ENCODE assay signal across 9 mouse cellular contexts in the genomic region with DNA sequence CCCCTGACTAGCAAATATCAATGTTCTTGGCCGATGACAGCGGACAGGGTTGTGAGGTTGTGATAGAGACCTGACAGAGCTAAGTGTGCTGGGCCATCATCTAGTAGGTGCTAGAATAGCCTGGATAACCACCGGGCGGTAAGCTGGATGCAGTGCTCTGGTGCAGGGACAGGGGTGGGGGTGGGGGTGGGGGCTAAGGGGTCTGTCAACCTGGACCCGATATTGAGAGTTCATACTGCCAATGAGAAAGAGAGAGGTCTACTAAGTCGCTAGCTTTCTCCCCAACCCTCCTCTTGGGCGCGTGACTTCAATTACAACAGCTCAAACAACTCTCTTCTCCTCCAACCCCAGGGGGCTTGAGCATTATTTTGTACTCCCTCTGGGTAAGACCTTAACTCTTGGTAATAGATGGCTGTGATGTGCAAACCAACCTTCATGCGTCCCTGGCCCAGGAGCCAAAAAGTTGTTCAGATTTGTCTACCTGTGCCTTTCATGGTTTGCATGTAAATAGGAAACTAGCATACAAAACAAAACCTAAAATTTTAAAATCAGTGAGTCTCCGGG. TPM values are rescaled to one million over a fixed set of nuclear protein-coding genes. Genes with fewer than 3 reads are reported as not detected.
A peak's percentile ranks its signal among the peaks of the same experiment; 100 is the strongest.
DNase-seq lines count a peak whose midpoint lies in the region; ATAC-seq and TF ChIP-seq lines count a peak whose summit lies in the region.
"Had no signal": no experiment of that assay in that cellular context is flagged by ENCODE, and none has a peak within 500 bp of the region (broad histone marks: within the 10 kb centered on the region; RNA-seq: fewer than 3 reads in every experiment).

No protein-coding gene starts in this region.

- peak overlapping the region; percentile 93 for H3K4me2 ChIP-seq in limb, embryonic 15.5 days

- no peak overlapping the region for H3K27ac ChIP-seq in limb, embryonic 15.5 days
- H3K27ac ChIP-seq in small intestine, adult 2 months (ENCODE audit: insufficient read depth, low read depth, low read length): no peak overlapping the region

- no peaks in the 10 kb centered on the region for H3K36me3 ChIP-seq in megakaryocyte, embryonic 14.5 days (replicated peaks; ENCODE audit: low read length)
- H3K36me3 ChIP-seq in limb, embryonic 15.5 days: no peaks in the 10 kb centered on the region
- H3K36me3 ChIP-seq in small intestine, adult 2 months (ENCODE audit: control insufficient read depth, insufficient read depth, low read length): no peaks in the 10 kb centered on the region

- no peaks in the 10 kb centered on the region for H3K9me3 ChIP-seq in megakaryocyte, embryonic 14.5 days
- no peaks in the 10 kb centered on the region for H3K9me3 ChIP-seq in limb, embryonic 15.5 days

- H3K4me3 ChIP-seq in megakaryocyte, embryonic 14.5 days (replicated peaks): peak overlapping the region; percentile 94
- H3K4me3 ChIP-seq in limb, embryonic 15.5 days: peak overlapping the region; percentile 63
- H3K4me3 ChIP-seq in small intestine, adult 2 months (ENCODE audit: low read depth, low read length): peak overlapping the region; percentile 57; the same call in 1 of the 2 replicates

- WGBS in limb, embryonic 15.5 days: 14% methylated on average over 10 of the region's 10 CpGs
- 33% methylated on average over 10 of the region's 10 CpGs for WGBS in small intestine, adult 2 months

- H3K27me3 ChIP-seq in megakaryocyte, embryonic 14.5 days (replicated peaks): peaks cover 25% of the 10 kb centered on the region
- peaks cover 5% of the 10 kb centered on the region; the same call in 1 of the 2 replicates for H3K27me3 ChIP-seq in limb, embryonic 15.5 days
- no peaks in the 10 kb centered on the region for H3K27me3 ChIP-seq in small intestine, adult 2 months (ENCODE audit: control insufficient read depth, insufficient read depth, low read length)

- TF ChIP-seq CTCF in small intestine, adult 2 months (IDR thresholded peaks at IDR 0.05; ENCODE audit: extremely low read depth, insufficient read length, insufficient replicate concordance, low read depth, low read length): no peak

- peak overlapping the region; percentile 62 for H3K9ac ChIP-seq in limb, embryonic 15.5 days

- DNase-seq in embryo, embryonic 10.5 days (ENCODE audit: low spot score): peak; percentile 46
- DNase-seq in embryo, embryonic 10 days (ENCODE audit: low spot score): no peak
- DNase-seq in cerebellum, adult 11-12 months: no peak
- no peak for DNase-seq in MN1 (ENCODE audit: low spot score)

- H3K4me1 ChIP-seq in megakaryocyte, embryonic 14.5 days: peaks cover 45% of the 10 kb centered on the region
- peaks cover 8% of the 10 kb centered on the region; the same call in 1 of the 2 replicates for H3K4me1 ChIP-seq in limb, embryonic 15.5 days
- H3K4me1 ChIP-seq in small intestine, adult 2 months (ENCODE audit: control insufficient read depth, insufficient read depth, insufficient read length, low read length): no peaks in the 10 kb centered on the region

- no peak for ATAC-seq in megakaryocyte, adult 5-6 weeks (ENCODE audit: poor library complexity, severe bottlenecking)
- ATAC-seq in limb, embryonic 15.5 days (ENCODE audit: insufficient number of reproducible peaks, low FRiP score, low TSS enrichment, low read depth): no peak

- no peak for TF ChIP-seq POLR2A in small intestine, adult 2 months (IDR thresholded peaks at IDR 0.05; ENCODE audit: low read depth, low read length)

RNA-seq across cellular contexts. Expression of a gene that starts 1.1 kb away (rescaled TPM):
- polyA plus RNA-seq in megakaryocyte, embryonic 14.5 days (2012; ENCODE audit: insufficient read depth, low replicate concordance): 0.89 TPM in 1 of 2 replicates, not detected in the other
- 0.09 and 0.13 TPM in 2 replicates for total RNA-seq in megakaryocyte, adult 5-6 weeks (2015)
- total RNA-seq in megakaryocyte, adult 5-6 weeks (2017): 0.26 TPM in 1 of 2 replicates, not detected in the other
- 9.5 and 10.5 TPM in 2 replicates for polyA plus RNA-seq in limb, embryonic 15.5 days (2015; fragmentation: Nextera tagmentation; extraction: Ambion mirVana)
- polyA plus RNA-seq in small intestine, adult 2 months (2012; rRNA removed): 0.08 and 0.30 TPM in 2 replicates
- polyA plus RNA-seq: erythroblast, embryonic 14.5 days had no signal
